Mouse (Mus musculus) urinary bladder, postnatal 36 days (tissue): ENCODE data around the gene Dyx1c1.

ENCODE experiments used
- DNase-seq, 2 experiments: peaks; one replicate each; pipeline ENCODE4 v3.0.0; 2022; ENCODE audit warnings: low spot score in 2 of 2, mixed read lengths in 1 of 2

Gene Dyx1c1

DNA sequence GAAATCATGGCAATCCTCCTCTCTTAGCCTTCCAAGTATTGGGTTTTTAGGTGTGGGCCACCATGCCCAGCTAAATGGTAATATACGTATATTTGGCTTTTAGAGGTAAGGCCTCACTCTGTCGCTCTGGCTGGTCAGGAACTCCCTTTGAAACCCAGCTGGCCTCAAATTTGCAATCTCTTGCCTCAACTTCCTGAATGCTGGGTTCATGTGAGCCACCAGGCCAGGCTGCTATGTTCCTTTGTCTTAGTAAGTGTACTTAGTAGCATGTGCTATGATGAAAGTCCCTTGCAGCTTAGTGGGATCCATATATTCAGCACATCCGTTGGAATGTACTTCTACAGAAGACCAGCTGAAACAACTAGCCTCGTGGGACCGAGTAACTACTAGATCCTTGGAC lies 16.1 kb downstream of the Dyx1c1 start:
- no peak for DNase-seq

DNA sequence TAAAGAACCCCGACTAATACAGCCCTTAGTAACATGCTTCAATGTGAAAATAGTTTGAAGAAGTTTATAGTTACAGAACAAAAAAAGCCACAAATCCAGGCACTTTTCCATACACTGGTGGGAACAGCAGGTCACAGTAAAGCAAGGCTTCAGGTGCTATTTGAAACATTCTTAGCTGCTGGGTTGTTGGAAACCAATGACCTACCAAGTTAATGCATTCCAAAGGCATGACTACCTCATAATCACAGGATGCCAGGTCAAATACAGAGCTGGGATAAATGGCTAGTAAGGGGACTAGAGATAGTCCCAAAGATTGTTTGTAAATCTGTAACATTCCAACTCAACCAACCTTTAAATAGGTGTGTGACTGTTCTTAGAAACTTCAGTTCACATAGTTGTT lies 16.7 kb downstream of the Dyx1c1 start:
- no peak for DNase-seq

DNA sequence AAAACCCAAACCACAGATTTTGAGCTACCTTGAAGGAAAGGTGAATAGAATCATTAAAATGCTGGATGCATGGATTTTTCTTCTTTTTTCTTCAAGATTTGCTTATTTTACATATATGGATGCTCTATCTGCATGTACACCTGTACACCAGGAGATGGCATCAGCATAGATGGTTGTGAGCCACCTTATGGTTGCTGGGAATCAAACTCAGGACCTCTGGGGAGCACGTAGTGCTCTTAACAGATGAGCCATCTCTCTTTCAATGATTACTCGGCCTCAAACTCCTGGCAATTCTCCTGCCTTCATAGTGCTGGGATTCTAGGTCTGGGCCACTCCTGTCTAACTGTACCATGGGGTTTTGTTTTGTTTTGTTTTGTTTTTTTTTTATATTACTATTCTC lies 24.5 kb downstream of the Dyx1c1 start:
- DNase-seq: no peak

DNA sequence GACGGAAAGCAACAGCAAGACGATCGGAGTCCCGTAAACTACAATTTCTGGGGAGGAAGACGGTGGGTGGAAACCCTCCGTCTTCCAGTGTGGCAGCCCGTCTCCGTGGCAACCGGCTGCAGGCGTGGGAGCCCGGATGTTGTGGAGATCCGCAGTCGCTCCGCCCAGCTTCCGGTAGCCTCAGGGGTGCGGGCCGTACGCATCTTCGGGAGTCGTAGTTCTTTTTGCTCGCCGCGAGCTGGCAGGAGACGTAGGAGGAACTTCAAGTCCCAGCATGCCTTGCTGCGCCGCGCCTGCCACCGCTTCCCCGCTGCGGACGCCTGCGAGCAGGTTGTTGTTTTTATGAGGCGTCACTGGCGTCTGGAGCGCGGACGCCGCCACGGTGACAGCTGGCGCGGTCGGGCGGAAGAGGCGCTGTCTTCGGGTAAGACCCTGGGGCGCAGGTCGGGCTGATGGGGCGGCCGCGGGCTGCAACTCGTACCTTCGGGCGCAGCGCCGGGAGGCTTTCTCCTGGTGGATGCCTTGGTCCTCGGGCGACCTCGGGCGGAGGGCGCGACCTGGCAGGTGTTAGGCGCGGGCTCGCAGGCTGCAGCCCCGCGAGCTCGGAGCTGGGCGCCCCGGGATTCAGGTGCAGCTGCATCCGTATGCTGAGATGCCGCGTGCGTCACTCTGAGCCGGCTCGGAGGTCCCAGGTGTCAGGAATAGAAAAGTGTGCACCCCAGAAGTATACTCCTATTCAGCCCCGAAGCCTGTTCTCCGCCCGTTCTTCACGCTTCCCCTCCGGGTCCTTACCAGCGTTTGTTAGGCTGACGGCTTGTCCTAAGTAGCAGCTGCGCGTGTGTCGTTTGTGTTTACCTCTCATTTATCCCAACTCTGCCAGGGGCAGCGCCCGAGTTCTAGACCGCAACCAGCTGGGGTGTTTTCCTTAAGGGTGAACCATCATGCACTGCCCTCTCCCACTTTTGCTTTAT lies 26.9 kb downstream of the Dyx1c1 start, which contains the start of the genes Ccpg1os and Ccpg1:
TSS of gene Ccpg1os (minus strand) at position 133 of the 971 bp plus-strand sequence.
TSS of gene Ccpg1 (plus strand) at position 180 of the 971 bp plus-strand sequence.
- peak; percentile 90 to 96 for DNase-seq

DNA sequence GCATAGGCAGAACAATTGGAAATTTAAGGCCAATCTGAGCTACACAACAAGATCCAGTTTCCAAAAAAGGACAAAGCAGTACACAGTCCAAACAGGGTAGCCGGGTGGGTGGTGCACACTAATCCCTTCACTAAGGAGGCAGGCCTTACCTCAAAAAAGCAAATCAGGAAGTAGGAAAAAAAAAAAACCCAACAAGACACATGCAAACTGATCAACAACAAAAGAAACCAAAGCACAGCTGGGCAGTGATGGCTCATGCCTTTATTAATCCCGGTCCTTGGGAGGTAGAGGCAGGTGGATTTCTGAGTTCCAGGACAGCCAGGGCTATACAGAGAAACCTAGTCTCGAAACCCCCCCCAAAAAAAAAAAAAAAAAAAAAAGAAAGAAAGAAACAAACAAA lies 29.1 kb downstream of the Dyx1c1 start:
- DNase-seq: no peak

DNA sequence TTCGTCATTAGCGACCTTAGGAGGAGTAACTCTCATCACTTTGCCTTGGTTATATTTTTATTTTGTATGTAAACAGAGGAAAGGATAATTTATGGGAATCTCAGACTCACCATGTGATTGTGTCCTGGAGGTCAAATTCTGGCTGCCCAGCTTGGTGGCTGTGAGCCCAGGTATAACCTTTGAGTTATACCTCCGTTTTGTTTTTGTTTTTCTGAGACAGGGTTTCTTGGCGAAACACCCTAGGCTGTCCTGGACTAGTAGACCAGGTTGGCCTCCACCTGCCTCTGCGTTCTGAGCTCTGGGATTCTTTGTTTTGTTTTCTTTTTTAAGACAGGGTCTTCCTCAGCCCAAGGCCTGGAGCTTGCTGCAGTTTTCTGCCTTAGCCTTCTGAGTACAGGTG lies 30.1 kb downstream of the Dyx1c1 start:
- no peak for DNase-seq

DNA sequence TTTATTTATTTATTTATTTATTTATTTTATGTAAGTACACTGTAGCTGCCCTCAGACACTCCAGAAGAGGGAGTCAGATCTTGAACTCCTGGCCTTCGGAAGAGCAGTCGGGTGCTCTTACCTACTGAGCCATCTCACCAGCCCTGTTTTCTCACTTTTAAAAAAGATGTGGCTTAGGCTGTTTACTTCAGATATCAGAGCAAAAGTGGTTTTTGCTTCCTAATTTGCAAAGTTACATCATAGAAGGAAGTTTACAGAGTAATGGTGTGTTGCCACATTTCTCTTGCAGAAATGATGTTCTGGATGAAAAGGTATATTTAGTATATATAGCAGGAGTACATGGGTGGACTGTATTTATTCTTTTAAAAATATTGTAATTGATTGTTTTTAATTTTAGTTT lies 32.8 kb downstream of the Dyx1c1 start:
- DNase-seq: no peak

DNA sequence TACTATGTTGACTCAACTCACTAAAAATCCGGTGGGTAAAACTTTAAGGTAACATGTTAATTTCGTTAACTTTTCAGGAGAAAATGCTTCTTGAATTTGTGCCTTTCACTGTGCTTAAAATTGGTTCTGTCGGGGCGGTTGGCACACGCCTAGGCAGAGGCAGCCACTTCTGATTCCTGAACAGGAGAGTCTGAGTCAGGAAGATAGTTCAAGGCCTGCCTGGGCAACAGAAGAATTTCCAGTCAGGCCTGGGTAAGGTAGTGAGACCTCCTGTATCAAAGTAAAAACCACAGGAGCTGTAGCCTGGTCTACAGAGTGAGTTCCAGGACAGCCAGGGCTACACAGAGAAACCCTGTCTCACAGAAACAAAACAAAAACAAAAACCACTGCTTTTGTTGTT lies 34.0 kb downstream of the Dyx1c1 start:
- no peak for DNase-seq

DNA sequence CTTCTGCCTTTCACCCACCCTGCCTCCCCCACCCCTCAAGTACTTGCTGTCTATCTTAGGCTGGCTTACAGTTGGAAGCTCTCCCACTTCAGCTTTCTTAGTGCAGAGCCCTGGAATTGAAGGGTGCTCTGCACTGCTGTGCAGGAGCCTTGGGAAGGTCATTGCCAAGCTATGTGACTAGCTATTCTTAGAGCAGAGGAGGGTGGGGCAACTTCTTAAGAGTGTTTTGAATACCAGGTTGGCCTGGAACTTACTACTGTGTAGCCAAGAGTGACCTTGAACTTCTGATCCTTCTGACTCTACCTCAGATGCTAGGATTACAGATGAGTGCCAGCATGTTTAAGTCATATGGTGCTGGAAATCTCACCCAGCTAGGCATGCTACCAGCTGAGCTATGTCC lies 37.6 kb downstream of the Dyx1c1 start:
- no peak for DNase-seq

DNA sequence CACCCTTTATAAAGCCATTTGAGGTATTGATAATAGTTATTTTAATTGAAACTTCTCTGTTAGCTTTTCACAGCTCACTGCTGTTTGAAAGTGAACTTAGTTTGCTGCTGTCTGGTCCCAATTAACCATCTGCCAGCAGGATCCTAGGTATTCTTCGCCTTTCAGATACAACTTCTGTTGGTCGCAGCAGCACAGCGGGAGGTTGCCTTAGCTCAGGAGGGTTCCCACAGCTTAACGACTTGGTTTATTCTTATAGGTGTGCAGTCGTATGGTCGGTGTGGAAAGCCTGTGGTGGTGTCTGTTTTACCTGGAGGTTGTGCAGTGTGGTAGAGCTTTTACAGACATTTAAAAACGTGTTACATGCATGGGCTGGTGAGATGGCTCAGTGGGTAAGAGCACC lies 38.2 kb downstream of the Dyx1c1 start:
- DNase-seq: no peak

DNA sequence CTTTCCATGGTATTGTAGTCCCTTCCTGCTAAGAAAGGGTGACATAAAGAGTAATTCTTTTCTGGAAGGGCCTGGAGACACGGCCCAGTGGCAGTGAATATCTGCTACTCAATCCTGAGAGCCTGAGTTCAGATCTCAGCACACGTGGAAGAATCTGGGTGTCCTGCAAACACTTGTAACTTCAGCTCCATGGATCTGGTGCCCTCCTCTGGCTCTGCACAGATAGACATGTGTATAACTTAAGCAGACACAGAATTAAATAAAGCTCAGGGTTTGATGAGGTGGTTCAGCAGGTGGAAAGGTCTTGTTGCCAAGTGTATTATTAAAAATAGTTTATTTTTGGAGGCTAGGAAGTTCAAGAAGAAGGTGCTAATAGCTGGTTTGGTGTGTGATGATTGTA lies 41.9 kb downstream of the Dyx1c1 start:
- no peak for DNase-seq

DNA sequence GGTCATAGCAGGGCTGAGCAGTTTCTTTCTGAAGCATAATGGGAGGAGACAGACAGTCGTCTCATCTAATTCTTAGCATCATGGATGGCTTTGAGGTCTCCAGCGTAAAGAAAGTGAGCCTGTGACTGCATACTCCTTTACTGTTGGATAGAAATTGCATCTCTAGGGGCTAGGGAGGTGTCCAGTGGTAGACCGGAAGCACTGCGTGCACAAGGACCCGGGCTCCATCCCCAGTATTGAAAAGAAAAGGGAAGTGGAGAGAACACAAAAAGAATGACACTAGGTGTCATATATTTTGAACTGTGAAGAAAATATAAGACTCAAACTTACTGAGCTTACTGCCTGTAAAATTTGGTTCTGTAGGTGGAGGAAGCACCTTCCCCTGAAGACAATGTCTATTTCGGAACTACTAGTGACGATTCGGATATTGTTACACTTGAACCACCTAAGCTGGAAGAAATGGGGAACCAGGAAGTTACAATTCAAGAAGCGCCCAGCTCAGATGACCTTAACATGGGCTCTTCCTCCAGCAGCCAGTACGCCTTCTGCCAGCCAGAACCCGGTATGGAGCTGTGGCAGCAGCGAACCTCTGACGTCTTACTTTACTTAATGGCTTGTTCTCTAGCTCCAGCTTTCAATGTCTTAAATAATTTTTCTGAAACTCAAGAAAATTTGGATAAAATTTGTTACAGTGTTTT lies 42.9 kb downstream of the Dyx1c1 start:
- DNase-seq: no peak

DNA sequence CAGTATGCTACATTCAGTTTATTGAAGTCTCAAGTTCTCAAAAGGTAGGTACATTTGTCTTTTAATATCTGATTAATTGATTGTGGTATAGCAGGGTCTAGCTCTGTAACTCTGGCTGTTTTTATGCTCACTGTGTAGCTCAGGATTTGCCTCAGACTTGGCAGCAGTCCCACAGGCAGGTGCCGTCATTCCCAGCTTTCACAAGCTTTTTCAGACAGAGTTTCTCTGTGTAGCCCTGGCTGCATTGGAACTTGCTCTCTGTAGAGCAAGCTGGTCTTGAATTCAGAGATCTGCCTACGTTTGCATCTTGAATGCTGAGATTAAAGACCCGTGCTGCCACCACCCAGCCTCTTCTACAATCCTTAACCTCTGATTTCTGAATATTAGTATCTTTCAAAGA lies 43.6 kb downstream of the Dyx1c1 start:
- DNase-seq: no peak

DNA sequence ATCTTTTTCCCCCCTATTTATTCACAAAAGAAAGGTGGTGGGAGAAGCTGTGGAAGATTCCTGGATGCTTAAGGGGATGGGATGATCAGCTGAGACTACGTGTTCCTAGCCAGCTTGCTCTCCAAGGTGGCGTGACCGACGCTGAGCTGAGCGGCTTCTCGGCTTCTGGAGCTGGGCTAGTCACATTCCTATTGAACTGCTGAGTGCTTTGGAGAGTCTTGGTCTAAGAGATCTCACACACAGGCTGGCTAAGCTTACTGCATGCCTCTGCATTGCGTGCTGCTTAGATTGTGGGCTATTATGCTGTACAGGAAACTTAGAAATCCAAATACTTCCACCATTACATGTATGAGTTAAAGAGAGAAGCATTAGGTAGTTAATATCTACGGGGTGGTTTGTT lies 45.5 kb downstream of the Dyx1c1 start:
- no peak for DNase-seq

DNA sequence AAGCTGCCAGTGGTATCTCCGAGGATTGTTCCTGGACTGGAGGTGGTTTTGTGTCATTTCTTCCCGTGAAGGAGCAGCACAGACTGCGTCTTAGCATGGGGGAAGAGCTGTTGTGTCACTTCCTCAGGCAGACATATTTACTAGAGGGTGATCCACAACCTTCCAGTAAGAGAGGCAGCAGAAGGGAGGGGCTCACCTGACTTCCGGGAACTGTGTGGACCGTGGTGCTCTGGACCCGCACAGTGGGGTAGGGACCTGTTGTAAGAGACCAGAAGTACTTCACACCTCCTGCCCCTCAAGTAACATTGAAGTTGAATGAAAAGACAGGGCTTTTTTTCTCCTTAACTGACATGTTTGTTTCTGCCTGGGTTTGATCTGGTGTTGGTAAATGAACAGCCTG lies 46.5 kb downstream of the Dyx1c1 start:
- DNase-seq: no peak

DNA sequence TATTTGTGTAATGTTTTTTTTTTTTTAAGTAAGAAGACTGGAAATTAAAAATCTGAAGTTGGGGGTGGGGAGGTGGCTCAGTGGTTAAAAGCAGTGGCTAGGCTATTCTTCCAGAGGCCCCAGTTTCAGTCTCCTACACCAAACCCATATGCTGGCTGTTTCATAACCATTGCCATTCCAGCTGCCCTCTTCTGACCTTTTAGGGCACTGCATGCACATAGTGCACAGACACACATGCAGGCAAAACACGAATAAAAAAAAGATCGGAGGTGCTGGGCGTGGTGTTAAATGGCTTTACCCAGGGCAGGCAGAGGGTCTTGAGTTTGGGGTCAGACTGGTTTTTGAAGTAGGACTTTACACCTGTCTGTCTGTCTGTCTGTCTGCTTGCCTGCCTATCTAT lies 47.6 kb downstream of the Dyx1c1 start:
- no peak for DNase-seq

DNA sequence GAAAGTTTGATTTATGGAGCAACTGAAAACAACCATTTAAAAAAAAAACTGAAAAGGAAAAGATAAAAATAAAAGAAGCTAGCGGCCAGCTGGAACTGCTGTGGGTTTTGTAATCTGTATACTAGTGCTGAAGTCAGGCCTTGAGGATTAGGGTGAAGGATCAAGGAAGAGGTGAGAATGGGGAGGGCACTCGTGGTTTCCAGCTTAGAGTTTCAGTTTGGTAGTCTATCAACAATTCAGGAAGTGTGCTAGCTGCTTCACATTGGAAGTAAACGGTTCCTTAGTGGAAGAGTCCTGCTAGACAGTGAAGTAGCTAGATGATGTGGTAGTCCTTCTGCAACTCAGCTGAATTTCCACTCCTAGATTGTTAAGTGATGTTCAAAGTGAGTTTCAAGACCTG lies 49.8 kb downstream of the Dyx1c1 start:
- DNase-seq: no peak

DNA sequence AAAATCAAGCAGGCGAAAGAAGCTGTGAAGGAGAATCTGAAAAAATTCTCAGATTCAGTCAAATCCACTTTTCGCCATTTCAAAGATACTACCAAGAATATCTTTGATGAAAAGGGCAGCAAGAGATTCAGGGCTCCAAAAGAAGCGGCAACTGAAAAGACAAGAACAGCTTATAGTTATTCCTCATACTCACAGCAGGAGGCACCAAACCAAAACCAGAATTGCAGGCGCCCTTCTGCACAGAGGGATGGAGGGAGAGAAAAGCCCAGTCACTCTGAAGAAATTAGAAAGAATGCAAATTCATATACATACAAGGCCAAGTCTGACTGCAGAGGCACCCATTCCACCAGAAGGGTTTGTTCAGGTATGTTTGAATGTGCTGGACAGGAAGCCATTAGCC lies 54.0 kb downstream of the Dyx1c1 start:
- DNase-seq: no peak

DNA sequence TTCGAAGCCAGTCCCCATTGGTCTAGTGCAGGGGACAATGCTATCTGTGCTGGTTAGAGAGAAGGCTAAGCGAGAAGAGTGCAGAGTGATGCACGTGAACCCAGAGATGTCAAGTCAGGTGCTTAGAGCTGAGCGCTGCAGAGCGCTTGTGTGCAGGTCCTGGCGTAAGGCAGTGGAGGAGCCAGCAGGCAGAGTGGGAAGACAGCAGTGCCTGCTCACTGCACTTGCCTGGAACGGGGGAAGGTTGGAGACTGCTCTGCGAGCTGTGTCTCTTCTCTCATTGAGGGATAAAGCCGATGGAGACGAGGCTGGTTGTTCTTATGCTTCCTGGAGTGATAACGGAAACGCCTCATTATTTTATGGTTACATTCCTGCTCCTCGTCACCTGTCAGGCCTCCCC lies 56.1 kb downstream of the Dyx1c1 start:
- DNase-seq: no peak

DNA sequence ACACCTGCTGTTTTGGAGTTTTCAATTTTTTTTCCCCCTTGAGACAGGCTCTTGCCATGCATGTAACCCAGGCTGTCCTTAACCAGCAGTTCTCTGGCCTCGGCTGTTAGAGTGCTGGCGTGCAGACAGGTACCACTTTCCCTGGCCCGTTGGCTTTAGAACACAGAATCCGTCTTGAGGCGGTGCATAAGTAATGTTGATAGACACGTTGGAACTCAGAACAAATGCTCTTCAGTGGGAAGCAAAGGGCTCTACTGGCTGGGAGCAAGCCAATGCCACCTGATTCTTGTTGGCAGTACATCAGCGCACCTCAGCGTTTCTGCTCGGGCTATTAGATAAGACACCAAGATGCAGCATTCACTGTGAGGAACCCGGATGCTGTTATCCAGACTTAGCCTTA lies 61.3 kb downstream of the Dyx1c1 start:
- no peak for DNase-seq

DNA sequence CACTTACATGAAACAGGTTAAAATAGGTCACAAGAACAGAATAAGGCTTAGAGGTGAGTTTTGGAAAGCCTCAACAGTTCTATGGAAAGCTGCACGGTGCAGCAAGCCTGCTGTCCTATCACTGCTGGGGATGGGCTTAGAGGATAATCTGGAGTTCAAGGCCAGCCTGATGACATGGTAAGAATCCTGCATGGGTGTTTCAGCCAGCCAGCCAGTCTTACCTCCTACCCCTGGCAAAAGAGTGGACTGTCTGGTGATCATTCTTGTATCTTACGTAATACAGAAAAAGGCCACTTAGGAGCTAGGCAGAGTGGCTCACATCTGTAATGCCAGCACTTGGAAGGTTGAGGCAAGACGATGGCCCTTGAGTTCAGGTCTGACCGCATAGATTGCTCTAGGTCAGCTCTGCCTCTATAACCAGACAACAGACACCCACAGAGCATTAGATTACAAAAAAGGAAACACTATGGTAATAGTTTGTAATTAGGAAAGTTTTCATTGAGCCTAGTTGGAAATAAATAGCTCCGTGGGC lies 62.0 kb downstream of the Dyx1c1 start:
- no peak for DNase-seq
